9 mouse cellular contexts compared by ENCODE assay signal in genomic region chr7:28442688-28443087, GRCm38 (mm10). TPM values are rescaled to one million over a fixed set of nuclear protein-coding genes. Genes with fewer than 3 reads are reported as not detected.
A peak's percentile ranks its signal among the peaks of the same experiment; 100 is the strongest.
DNase-seq lines count a peak whose midpoint lies in the region; ATAC-seq and TF ChIP-seq lines count a peak whose summit lies in the region.
"Had no signal": no experiment of that assay in that cellular context is flagged by ENCODE, and none has a peak within 500 bp of the region (broad histone marks: within the 10 kb centered on the region; RNA-seq: fewer than 3 reads in every experiment).

No protein-coding gene starts in this region.

- WGBS in kidney, postnatal 0 days: 44% methylated on average over 4 of the region's 4 CpGs
- WGBS in bone marrow, adult 2 months: 2% methylated on average over 4 of the region's 4 CpGs
- WGBS in intestine, embryonic 15.5 days: 39% methylated on average over 4 of the region's 4 CpGs

- H3K4me3 ChIP-seq in kidney, postnatal 0 days (replicated peaks; ENCODE audit: low read depth, low read length): no peak overlapping the region
- peak overlapping the region; percentile 38 for H3K4me3 ChIP-seq in bone marrow, adult 2 months (replicated peaks; ENCODE audit: control insufficient read depth, low read depth, low read length)
- H3K4me3 ChIP-seq in intestine, embryonic 15.5 days (replicated peaks): no peak overlapping the region
- H3K4me3 ChIP-seq: hindbrain, embryonic 13.5 days had no signal

- no peak overlapping the region for H3K4me2 ChIP-seq in kidney, postnatal 0 days (ENCODE audit: low read length)
- H3K4me2 ChIP-seq in intestine, embryonic 15.5 days (replicated peaks): no peak overlapping the region
- H3K4me2 ChIP-seq: hindbrain, embryonic 13.5 days had no signal

- TF ChIP-seq POLR2A in bone marrow, adult 2 months (IDR thresholded peaks at IDR 0.05; ENCODE audit: borderline replicate concordance, control insufficient read depth, low read depth, low read length): no peak

- H3K36me3 ChIP-seq in kidney, postnatal 0 days (ENCODE audit: insufficient read depth, low read length): no peaks in the 10 kb centered on the region
- H3K36me3 ChIP-seq in intestine, embryonic 15.5 days: no peaks in the 10 kb centered on the region
- H3K36me3 ChIP-seq: hindbrain, embryonic 13.5 days had no signal

- H3K4me1 ChIP-seq in kidney, postnatal 0 days (replicated peaks; ENCODE audit: insufficient read depth, low read length): no peaks in the 10 kb centered on the region
- peaks cover 6% of the 10 kb centered on the region; the same call in 1 of the 2 replicates for H3K4me1 ChIP-seq in bone marrow, adult 2 months (ENCODE audit: control insufficient read depth, insufficient read depth, low read length)
- 0 out of 2 replicates have a peak, but pooled peaks cover 3% of the 10 kb centered on the region for H3K4me1 ChIP-seq in intestine, embryonic 15.5 days (replicated peaks)

- H3K9me3 ChIP-seq in kidney, postnatal 0 days (replicated peaks; ENCODE audit: low read length): no peaks in the 10 kb centered on the region
- no peaks in the 10 kb centered on the region for H3K9me3 ChIP-seq in intestine, embryonic 15.5 days
- H3K9me3 ChIP-seq: hindbrain, embryonic 13.5 days had no signal

- peak; percentile 69 for DNase-seq in kidney, postnatal 0 days (ENCODE audit: low spot score)
- no peak for DNase-seq in kidney, adult 18-20 months
- no peak for DNase-seq in cerebellum, postnatal 10 days
- no peak for DNase-seq in adrenal gland, postnatal 36 days

- ATAC-seq in kidney, postnatal 0 days (replicated peaks; ENCODE audit: low FRiP score, low read depth): no peak
- ATAC-seq in intestine, embryonic 15.5 days: peak; percentile 54
- ATAC-seq in megakaryocyte progenitor cell, adult 5-6 weeks (replicated peaks; ENCODE audit: poor library complexity): peak; percentile 79
- ATAC-seq: forebrain, embryonic 16.5 days had no signal

- H3K9ac ChIP-seq in kidney, postnatal 0 days (ENCODE audit: low read depth, low read length): no peak overlapping the region
- H3K9ac ChIP-seq in intestine, embryonic 15.5 days: no peak overlapping the region
- H3K9ac ChIP-seq: hindbrain, embryonic 13.5 days had no signal

- no peaks in the 10 kb centered on the region for H3K27me3 ChIP-seq in kidney, postnatal 0 days (ENCODE audit: insufficient read depth, low read length)
- H3K27me3 ChIP-seq in intestine, embryonic 15.5 days (replicated peaks): no peaks in the 10 kb centered on the region; the same call in 1 of the 2 replicates

- no peak overlapping the region for H3K27ac ChIP-seq in kidney, postnatal 0 days
- peak overlapping the region; percentile 53; the same call in 1 of the 2 replicates for H3K27ac ChIP-seq in bone marrow, adult 2 months (ENCODE audit: control insufficient read depth, insufficient read depth, low read depth, low read length, poor library complexity)
- H3K27ac ChIP-seq in intestine, embryonic 15.5 days: no peak overlapping the region
- H3K27ac ChIP-seq: hindbrain, embryonic 13.5 days had no signal

- no peak for TF ChIP-seq CTCF in kidney, postnatal 0 days (IDR thresholded peaks at IDR 0.05; ENCODE audit: low read depth)
- no peak for TF ChIP-seq CTCF in bone marrow, adult 2 months (IDR thresholded peaks at IDR 0.05; ENCODE audit: control insufficient read depth, insufficient read depth, low read length)

RNA-seq across cellular contexts. Expression of gene Gmfg, which starts 5.4 kb away (rescaled TPM):
- 19.5 and 23.8 TPM in 2 replicates for polyA plus RNA-seq in kidney, postnatal 0 days (2015; fragmentation: Nextera tagmentation; extraction: Ambion mirVana)
- polyA plus RNA-seq in bone marrow, adult 2 months (2011; ENCODE audit: insufficient read depth, insufficient read length, low replicate concordance, missing spikeins): 158 and 354 TPM in 2 replicates
- polyA plus RNA-seq in intestine, embryonic 15.5 days (2015; fragmentation: Nextera tagmentation; extraction: Ambion mirVana): 17.5 and 19.9 TPM in 2 replicates
- 378 and 389 TPM in 2 replicates for total RNA-seq in megakaryocyte progenitor cell, adult 5-6 weeks (2015)
- 658 and 664 TPM in 2 replicates for total RNA-seq in megakaryocyte progenitor cell, adult 5-6 weeks (2017)
- total RNA-seq in adrenal gland, postnatal 36 days (2021): 1 to 10 TPM; 6.7 to 8.1 TPM

RNA-seq across cellular contexts. Expression of gene Lrfn1, which starts 9.1 kb away (rescaled TPM):
- polyA plus RNA-seq in kidney, postnatal 0 days (2015; fragmentation: Nextera tagmentation; extraction: Ambion mirVana): 2.1 and 2.8 TPM in 2 replicates
- polyA plus RNA-seq in bone marrow, adult 2 months (2011; ENCODE audit: insufficient read depth, insufficient read length, low replicate concordance, missing spikeins): 2.6 TPM in 1 of 2 replicates, not detected in the other
- polyA plus RNA-seq in intestine, embryonic 15.5 days (2015; fragmentation: Nextera tagmentation; extraction: Ambion mirVana): 1.9 and 2.7 TPM in 2 replicates
- total RNA-seq in megakaryocyte progenitor cell, adult 5-6 weeks (2015): 1.2 TPM in 2 replicates
- total RNA-seq in megakaryocyte progenitor cell, adult 5-6 weeks (2017): 1.7 and 2.3 TPM in 2 replicates
- total RNA-seq in adrenal gland, postnatal 36 days (2021): 10 to 100 TPM; 15.6 to 17.5 TPM

RNA-seq across cellular contexts. Expression of gene Paf1, which starts 49.9 kb away (rescaled TPM):
- polyA plus RNA-seq in kidney, postnatal 0 days (2015; fragmentation: Nextera tagmentation; extraction: Ambion mirVana): 60.2 and 70.3 TPM in 2 replicates
- polyA plus RNA-seq in bone marrow, adult 2 months (2011; ENCODE audit: insufficient read depth, insufficient read length, low replicate concordance, missing spikeins): 136 and 209 TPM in 2 replicates
- 70.8 and 78.9 TPM in 2 replicates for polyA plus RNA-seq in intestine, embryonic 15.5 days (2015; fragmentation: Nextera tagmentation; extraction: Ambion mirVana)
- 63.9 and 89.2 TPM in 2 replicates for total RNA-seq in megakaryocyte progenitor cell, adult 5-6 weeks (2015)
- total RNA-seq in megakaryocyte progenitor cell, adult 5-6 weeks (2017): 146 and 184 TPM in 2 replicates
- 10 to 100 TPM; 67.3 to 77.7 TPM for total RNA-seq in adrenal gland, postnatal 36 days (2021)

RNA-seq across cellular contexts. Expression of gene Med29, which starts 50.2 kb away (rescaled TPM):
- 44.6 and 47.8 TPM in 2 replicates for polyA plus RNA-seq in kidney, postnatal 0 days (2015; fragmentation: Nextera tagmentation; extraction: Ambion mirVana)
- polyA plus RNA-seq in bone marrow, adult 2 months (2011; ENCODE audit: insufficient read depth, insufficient read length, low replicate concordance, missing spikeins): 12.0 and 24.2 TPM in 2 replicates
- 48.3 and 50.0 TPM in 2 replicates for polyA plus RNA-seq in intestine, embryonic 15.5 days (2015; fragmentation: Nextera tagmentation; extraction: Ambion mirVana)
- 30.6 and 36.8 TPM in 2 replicates for total RNA-seq in megakaryocyte progenitor cell, adult 5-6 weeks (2015)
- 18.0 and 21.1 TPM in 2 replicates for total RNA-seq in megakaryocyte progenitor cell, adult 5-6 weeks (2017)
- 10 to 100 TPM; 33.6 to 47.4 TPM for total RNA-seq in adrenal gland, postnatal 36 days (2021)
